Mouse (Mus musculus): ENCODE measurements around the gene Gm10139. TPM values are rescaled to one million over a fixed set of nuclear protein-coding genes. Genes with fewer than 3 reads are reported as not detected.
"Not testable (repeated sequence)": the region's sequence is repeated elsewhere in the genome, so short reads cannot be mapped to it uniquely, and the experiment has no call there.

The Gm10139 gene
- not detected in 2 replicates for polyA plus RNA-seq (2014; fragmentation: Nextera tagmentation; extraction: Ambion mirVana)

- not testable (repeated sequence) for H3K4me1 ChIP-seq (ENCODE audit: control insufficient read depth, insufficient read depth, low read length); DNase-seq (ENCODE audit: low spot score); ATAC-seq (ENCODE audit: low read depth); H3K9ac ChIP-seq (ENCODE audit: low read depth, low read length); H3K27me3 ChIP-seq (replicated peaks; ENCODE audit: control insufficient read depth, insufficient read depth, low read length); H3K4me2 ChIP-seq (ENCODE audit: low read depth, low read length); H3K36me3 ChIP-seq (ENCODE audit: control insufficient read depth, insufficient read depth, low read length); H3K4me3 ChIP-seq (ENCODE audit: low read depth, low read length); H3K27ac ChIP-seq (replicated peaks; ENCODE audit: low read depth, low read length); H3K9me3 ChIP-seq (ENCODE audit: control insufficient read depth, low read length)
- WGBS, result 69% methylated on average over 1 of the region's 3 CpGs
Measured at GRCm38 (mm10) chr13:65512378-65512777, at the start of gene Gm10139. Gm10139 (plus strand) TSS chr13:65512678.

- not testable (repeated sequence) for H3K4me3 ChIP-seq (ENCODE audit: low read depth, low read length); H3K27me3 ChIP-seq (replicated peaks; ENCODE audit: control insufficient read depth, insufficient read depth, low read length); ATAC-seq (ENCODE audit: low read depth); H3K9me3 ChIP-seq (ENCODE audit: control insufficient read depth, low read length); DNase-seq (ENCODE audit: low spot score); H3K4me1 ChIP-seq (ENCODE audit: control insufficient read depth, insufficient read depth, low read length); H3K4me2 ChIP-seq (ENCODE audit: low read depth, low read length); H3K27ac ChIP-seq (replicated peaks; ENCODE audit: low read depth, low read length); H3K9ac ChIP-seq (ENCODE audit: low read depth, low read length); H3K36me3 ChIP-seq (ENCODE audit: control insufficient read depth, insufficient read depth, low read length)
- 73% methylated on average over 3 of the region's 4 CpGs for WGBS
Measured at GRCm38 (mm10) chr13:65557636-65558035, 45.2 kb downstream of the Gm10139 start.

Other genes starting within 250 kb of the Gm10139 start
- gene Zfp369, start 233.9 kb upstream of the Gm10139 start, polyA plus RNA-seq (2014; fragmentation: Nextera tagmentation; extraction: Ambion mirVana), result 15.9 and 16.7 TPM in 2 replicates